Mouse (Mus musculus) heart, embryonic 16.5 days (tissue): ENCODE data around the gene Adtrp. TPM values are rescaled to one million over a fixed set of nuclear protein-coding genes. Genes with fewer than 3 reads are reported as not detected.

Source experiments
- ATAC-seq: fragments of 200-750 bp; cut with Nextera tagmentation; replicated peaks from 2 replicates; pipeline ENCODE4 v1.8.0; 2017; ENCODE audit warnings: moderate number of reproducible peaks; ENCODE audit not compliant: insufficient read depth, low FRiP score; ENCODE audit errors: extremely low read depth
- H3K27ac ChIP-seq: fragments of 300-500 bp; sonication (generic); 2 replicates; pipeline ENCODE4 v1.5.1; 2014; ENCODE audit warnings: mild to moderate bottlenecking, low read length, control low read depth, moderate library complexity
- H3K27me3 ChIP-seq: fragments of 300-500 bp; sonication (generic); 2 replicates; pipeline ENCODE4 v1.6.1; 2014; ENCODE audit warnings: low read length, mixed read lengths; ENCODE audit not compliant: control insufficient read depth, insufficient read depth
- H3K36me3 ChIP-seq: fragments of 300-500 bp; sonication (generic); 2 replicates; pipeline ENCODE4 v1.6.1; 2014; ENCODE audit not compliant: control insufficient read depth, insufficient read depth
- H3K4me1 ChIP-seq: fragments of 300-500 bp; sonication (generic); 2 replicates; pipeline ENCODE4 v1.6.1; 2014; ENCODE audit warnings: low read length, mixed read lengths; ENCODE audit not compliant: control insufficient read depth, insufficient read depth
- H3K4me2 ChIP-seq: fragments of 300-500 bp; sonication (generic); 2 replicates; pipeline ENCODE4 v1.6.1; 2014; ENCODE audit warnings: low read depth, mild to moderate bottlenecking, control low read depth, low read length
- H3K4me3 ChIP-seq: fragments of 300-500 bp; sonication (generic); 2 replicates; pipeline ENCODE4 v1.5.1; 2014; ENCODE audit warnings: mild to moderate bottlenecking, control low read depth, low read length
- H3K9ac ChIP-seq: fragments of 300-500 bp; sonication (generic); 2 replicates; pipeline ENCODE4 v1.6.1; 2014; ENCODE audit warnings: low read length, control low read depth
- H3K9me3 ChIP-seq: fragments of 300-500 bp; sonication (generic); replicated peaks from 2 replicates; pipeline ENCODE4 v1.6.1; 2016; ENCODE audit warnings: low read length; ENCODE audit not compliant: control insufficient read depth
- WGBS: fragments of 180-500 bp; shearing (Covaris S2); extraction: QIAGEN DNeasy Blood & Tissue Kit; methylation state at CpG from one replicate; pipeline ENCODE4 v1.1.7; 2014; 5-methylcytosine and 5-hydroxymethylcytosine counted together
- polyA plus RNA-seq: library from polyadenylated mRNA; unstranded; fragments of >200 nt; fragmentation: Nextera tagmentation; extraction: Ambion mirVana; gene quantifications from 2 replicates; pipeline ENCODE4 v1.2.1, GENCODE M21; 2015

The Adtrp gene
- polyA plus RNA-seq, 1 experiment from 2014 or later = not detected

GRCm38 (mm10) chr13:41748866-41749265, 98.6 kb downstream of the Adtrp start:
- H3K4me2 ChIP-seq = peak overlapping the region; percentile 25; the same call in 1 of the 2 replicates
- WGBS = 35% methylated on average over 9 of the region's 9 CpGs
- H3K9me3 ChIP-seq = no peaks in the 10 kb centered on the region
- no peak overlapping the region for H3K4me3 ChIP-seq
- no peaks in the 10 kb centered on the region for H3K27me3 ChIP-seq
- H3K4me1 ChIP-seq = peaks cover 13% of the 10 kb centered on the region
- H3K36me3 ChIP-seq = no peaks in the 10 kb centered on the region
- no peak overlapping the region for H3K9ac ChIP-seq
- ATAC-seq = peak; percentile 85
- H3K27ac ChIP-seq = peak overlapping the region; percentile 54

- H3K9ac ChIP-seq = no peak overlapping the region
- H3K27me3 ChIP-seq = no peaks in the 10 kb centered on the region
- H3K27ac ChIP-seq = no peak overlapping the region
- H3K36me3 ChIP-seq = no peaks in the 10 kb centered on the region
- no peaks in the 10 kb centered on the region for H3K9me3 ChIP-seq
- 88% methylated on average over 4 of the region's 4 CpGs for WGBS
- ATAC-seq = no peak
- no peak overlapping the region for H3K4me2 ChIP-seq
- H3K4me1 ChIP-seq = peaks cover 7% of the 10 kb centered on the region
- no peak overlapping the region for H3K4me3 ChIP-seq
Observed at GRCm38 (mm10) chr13:41747691-41748090, 99.8 kb downstream of the Adtrp start.

- Histone ChIP-seq H3K27ac (no peak overlapping the region), H3K27me3 (no peaks in the 10 kb centered on the region), H3K9ac (no peak overlapping the region), H3K9me3 (no peaks in the 10 kb centered on the region), H3K4me2 (no peak overlapping the region), H3K36me3 (no peaks in the 10 kb centered on the region), H3K4me1 (peaks cover 7% of the 10 kb centered on the region), H3K4me3 (no peak overlapping the region)
- WGBS = 51% methylated on average over 8 of the region's 8 CpGs
- no peak for ATAC-seq
Observed at GRCm38 (mm10) chr13:41746971-41747615, 100.4 kb downstream of the Adtrp start.

GRCm38 (mm10) chr13:41740456-41741085, 106.9 kb downstream of the Adtrp start:
- Histone ChIP-seq H3K4me1 (peaks cover 9% of the 10 kb centered on the region), H3K9ac (no peak overlapping the region), H3K9me3 (no peaks in the 10 kb centered on the region), H3K27ac (no peak overlapping the region), H3K36me3 (no peaks in the 10 kb centered on the region), H3K4me2 (no peak overlapping the region), H3K4me3 (no peak overlapping the region), H3K27me3 (no peaks in the 10 kb centered on the region)
- WGBS = 62% methylated on average over 5 of the region's 5 CpGs
- ATAC-seq = no peak

- H3K27ac ChIP-seq = peak overlapping the region; percentile 82
- 0 out of 2 replicates have a peak overlapping the region, but pooled peaks have one; percentile 34 for H3K9ac ChIP-seq
- no peak overlapping the region for H3K4me2 ChIP-seq
- H3K36me3 ChIP-seq = no peaks in the 10 kb centered on the region
- no peak overlapping the region for H3K4me3 ChIP-seq
- H3K9me3 ChIP-seq = no peaks in the 10 kb centered on the region
- WGBS = 36% methylated on average over 10 of the region's 10 CpGs
- H3K27me3 ChIP-seq = no peaks in the 10 kb centered on the region
- ATAC-seq = peak; percentile 77
- peaks cover 11% of the 10 kb centered on the region for H3K4me1 ChIP-seq
Observed at GRCm38 (mm10) chr13:41737628-41738309, 109.7 kb downstream of the Adtrp start.

- peak overlapping the region; percentile 84 for H3K27ac ChIP-seq
- H3K4me3 ChIP-seq = no peak overlapping the region
- H3K36me3 ChIP-seq = no peaks in the 10 kb centered on the region
- no peaks in the 10 kb centered on the region for H3K9me3 ChIP-seq
- WGBS = 29% methylated on average over 8 of the region's 8 CpGs
- no peaks in the 10 kb centered on the region for H3K27me3 ChIP-seq
- peak overlapping the region; percentile 13; the same call in 1 of the 2 replicates for H3K4me2 ChIP-seq
- peak; percentile 90 for ATAC-seq
- peaks cover 10% of the 10 kb centered on the region for H3K4me1 ChIP-seq
- H3K9ac ChIP-seq = no peak overlapping the region; the same call in 1 of the 2 replicates
Observed at GRCm38 (mm10) chr13:41729660-41730059, 117.8 kb downstream of the Adtrp start.

- Histone ChIP-seq H3K27ac (no peak overlapping the region), H3K4me2 (no peak overlapping the region), H3K9me3 (no peaks in the 10 kb centered on the region), H3K36me3 (no peaks in the 10 kb centered on the region), H3K27me3 (no peaks in the 10 kb centered on the region), H3K4me1 (peaks cover 10% of the 10 kb centered on the region), H3K9ac (no peak overlapping the region), H3K4me3 (no peak overlapping the region)
- ATAC-seq = no peak
- WGBS = 86% methylated on average over 3 of the region's 3 CpGs
Observed at GRCm38 (mm10) chr13:41727803-41728202, 119.7 kb downstream of the Adtrp start.

- ATAC-seq = no peak
- no peaks in the 10 kb centered on the region for H3K9me3 ChIP-seq
- H3K4me1 ChIP-seq = no peaks in the 10 kb centered on the region
- H3K36me3 ChIP-seq = no peaks in the 10 kb centered on the region
- 93% methylated on average over 16 of the region's 16 CpGs for WGBS
- H3K4me2 ChIP-seq = no peak overlapping the region
- H3K27ac ChIP-seq = no peak overlapping the region
- no peaks in the 10 kb centered on the region for H3K27me3 ChIP-seq
- no peak overlapping the region for H3K4me3 ChIP-seq
- H3K9ac ChIP-seq = no peak overlapping the region
Observed at GRCm38 (mm10) chr13:41719331-41719730, 128.2 kb downstream of the Adtrp start.

GRCm38 (mm10) chr13:41718051-41718450, 129.4 kb downstream of the Adtrp start:
- no peak for ATAC-seq
- no peak overlapping the region for H3K9ac ChIP-seq
- H3K36me3 ChIP-seq = no peaks in the 10 kb centered on the region
- H3K27me3 ChIP-seq = no peaks in the 10 kb centered on the region
- H3K4me1 ChIP-seq = no peaks in the 10 kb centered on the region
- H3K9me3 ChIP-seq = no peaks in the 10 kb centered on the region
- no peak overlapping the region for H3K4me2 ChIP-seq
- no peak overlapping the region for H3K27ac ChIP-seq
- WGBS = 90% methylated on average over 4 of the region's 4 CpGs
- H3K4me3 ChIP-seq = no peak overlapping the region
